Mouse (Mus musculus) liver, embryonic 14.5 days (tissue): Measurements from ENCODE around the gene Tmem11.

ENCODE experiments used
- CTCF ChIP-seq: IDR thresholded peaks from 2 replicates; pipeline ENCODE4 v1.5.1; 2016; ENCODE audit warnings: antibody characterized with exemption, low read depth, control low read depth
- EP300 ChIP-seq: IDR thresholded peaks from 2 replicates; pipeline ENCODE4 v1.6.1; 2016; ENCODE audit warnings: antibody characterized with exemption, low read depth

DNA sequence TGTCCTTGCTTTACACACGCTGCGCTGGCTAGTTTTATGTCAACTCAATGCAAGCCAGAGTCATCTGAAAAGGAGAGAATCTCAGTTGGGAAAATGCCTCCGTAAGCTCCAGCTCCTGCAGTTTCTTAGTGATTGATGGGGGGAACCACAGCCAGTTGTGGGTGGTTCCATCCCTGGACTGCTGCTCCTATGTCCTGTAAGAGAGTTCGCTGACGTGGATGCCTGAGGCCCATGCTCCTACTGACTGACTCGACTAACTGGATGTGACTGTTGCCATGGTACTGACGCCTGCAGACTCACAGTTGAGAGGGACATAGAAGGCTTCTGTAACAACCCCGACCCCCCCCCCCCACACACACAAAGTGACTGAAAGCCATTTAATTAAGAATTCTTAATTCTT lies 11.2 kb downstream of the Tmem11 start:
- no peak for TF ChIP-seq CTCF
- no peak for TF ChIP-seq EP300
